Mouse (Mus musculus) MN1 (cell line): Measurements from ENCODE around the gene Il2ra.
A peak's percentile ranks its signal among the peaks of the same experiment; 100 is the strongest.
"Not testable (repeated sequence)": the region's sequence is repeated elsewhere in the genome, so short reads cannot be mapped to it uniquely, and the experiment has no call there.

Experiments
- DNase-seq: peaks from one replicate; pipeline ENCODE4 v3.0.0-alpha.2; 2016; ENCODE audit warnings: low spot score

The Il2ra gene

DNA sequence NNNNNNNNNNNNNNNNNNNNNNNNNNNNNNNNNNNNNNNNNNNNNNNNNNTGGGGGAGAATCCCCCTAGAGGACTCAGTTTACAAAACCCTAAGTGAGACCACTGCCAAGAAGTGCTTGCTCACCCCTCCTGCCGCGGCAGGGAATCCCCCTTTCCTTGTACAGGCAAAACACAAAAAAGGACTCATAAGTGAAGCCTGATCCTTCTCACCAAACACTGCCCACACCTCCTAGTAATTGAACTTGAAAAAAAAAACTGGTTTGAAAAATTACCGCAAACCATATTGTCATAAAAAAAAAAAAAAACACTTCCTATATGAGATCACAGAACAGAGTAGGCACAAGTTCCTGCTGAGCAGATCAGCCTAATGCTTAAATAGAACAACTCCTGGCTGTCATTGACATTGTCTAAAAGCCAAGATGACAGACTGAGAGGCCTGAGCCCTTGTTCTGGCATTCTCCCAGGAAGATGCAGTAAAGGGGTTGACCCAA, at the start of gene Il2ra:
Gene Il2ra (plus strand): TSS at position 357 of the 491 bp plus-strand sequence.
- DNase-seq: no peak

DNA sequence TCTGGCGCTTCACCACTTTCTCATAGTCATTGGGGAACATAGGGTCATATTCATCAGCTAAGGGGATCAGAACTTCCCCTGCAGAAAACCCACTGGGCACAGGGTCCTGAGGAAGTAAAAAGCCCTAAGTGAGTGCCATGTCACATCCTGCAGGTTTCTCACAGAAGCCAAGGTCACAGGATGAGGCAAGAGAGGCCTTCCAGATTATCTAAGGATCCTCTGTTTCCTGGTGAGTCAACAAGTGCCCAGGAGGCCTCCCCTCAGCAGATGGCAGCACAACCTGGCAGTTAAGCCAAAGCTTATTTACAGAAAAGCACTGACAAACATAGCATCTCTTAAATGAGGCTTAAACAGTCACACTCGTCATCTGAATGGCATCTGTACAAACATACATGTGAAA, 45.9 kb upstream of the Il2ra start:
- peak; percentile 35 for DNase-seq

DNA sequence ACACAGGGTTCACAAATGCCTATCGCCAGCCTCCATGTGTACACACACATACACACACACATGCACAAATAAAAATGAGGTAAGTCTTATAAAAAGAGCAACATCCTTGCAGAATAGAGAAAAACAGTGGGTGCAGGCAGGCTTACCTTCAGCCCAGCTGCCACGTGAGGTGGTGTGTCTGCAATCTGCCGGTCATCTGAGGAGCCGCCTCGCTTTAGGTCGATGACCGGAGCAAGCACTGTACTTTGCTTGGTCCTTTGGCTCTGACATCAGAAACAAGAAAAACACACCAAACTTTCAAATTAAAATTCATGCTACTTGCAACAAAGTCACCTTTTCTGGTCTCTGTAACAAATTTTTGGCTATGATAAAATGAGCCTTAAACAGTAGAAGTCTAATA, 44.7 kb upstream of the Il2ra start:
- no peak for DNase-seq

DNA sequence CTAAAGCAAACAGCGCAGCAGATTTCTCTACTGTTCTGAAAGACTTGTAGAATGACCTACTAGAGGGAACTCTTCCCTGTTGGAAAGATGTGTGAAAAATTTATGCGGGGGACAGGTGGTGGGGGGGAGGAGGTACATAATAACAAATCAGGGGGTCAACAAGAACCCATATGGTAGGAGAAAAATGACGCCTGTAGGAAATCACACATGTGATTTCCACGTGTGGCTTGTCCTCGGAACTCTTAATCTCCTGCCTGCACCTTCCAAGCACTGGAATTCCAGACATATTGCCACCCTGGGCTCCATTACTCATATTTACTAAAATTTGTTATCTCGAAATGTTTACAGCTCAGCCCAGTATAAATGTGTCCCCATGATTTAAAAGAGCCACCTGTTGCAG, 40.8 kb upstream of the Il2ra start:
- no peak for DNase-seq

DNA sequence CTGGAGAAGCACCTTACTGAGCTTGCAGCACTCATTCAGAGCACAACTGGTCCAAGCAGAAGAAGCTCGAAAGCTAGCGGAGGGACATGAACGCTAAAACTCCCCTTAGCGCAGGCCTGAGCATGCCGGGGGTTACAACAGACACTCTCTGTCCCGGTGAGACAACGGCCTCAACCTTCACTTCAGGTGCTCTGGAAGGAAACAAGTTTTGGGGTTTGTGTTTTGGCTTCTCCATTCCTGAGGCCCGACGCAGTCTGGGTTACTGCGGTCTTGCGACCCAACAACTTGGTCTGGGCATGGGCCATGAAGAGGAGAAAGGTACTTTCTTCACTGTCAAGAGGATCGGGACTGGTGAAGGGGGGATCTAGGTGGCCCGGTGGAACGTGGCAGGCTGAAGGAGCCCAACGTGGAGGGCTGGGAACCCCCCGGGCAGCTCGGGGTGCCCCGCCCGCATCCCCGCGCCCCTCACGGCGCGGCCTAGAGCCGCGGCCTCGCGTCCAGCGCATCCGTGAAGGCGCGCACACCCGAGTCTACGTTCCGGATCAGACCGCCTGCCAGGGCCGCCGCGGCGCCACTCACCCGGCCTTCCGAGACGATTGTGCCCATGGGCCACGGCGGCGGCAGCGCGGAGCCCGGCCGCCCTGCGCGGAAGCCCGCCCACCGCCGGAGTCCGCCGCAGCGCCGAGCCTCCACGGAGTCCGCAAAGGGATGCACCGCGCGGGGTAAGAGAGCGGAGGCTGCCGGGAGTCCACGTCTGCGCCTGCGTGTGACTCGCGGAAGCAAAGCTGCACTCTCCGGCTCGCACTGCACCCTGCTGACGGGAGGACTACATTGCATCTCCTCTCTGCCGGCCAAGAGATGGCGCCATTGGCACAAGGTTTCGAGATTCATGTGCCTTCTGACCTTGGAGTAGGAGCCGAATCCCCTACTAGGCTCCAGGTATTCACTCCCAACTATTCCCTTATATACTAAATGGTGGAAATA, 39.8 kb upstream of the Il2ra start:
- DNase-seq: peak; percentile 95

DNA sequence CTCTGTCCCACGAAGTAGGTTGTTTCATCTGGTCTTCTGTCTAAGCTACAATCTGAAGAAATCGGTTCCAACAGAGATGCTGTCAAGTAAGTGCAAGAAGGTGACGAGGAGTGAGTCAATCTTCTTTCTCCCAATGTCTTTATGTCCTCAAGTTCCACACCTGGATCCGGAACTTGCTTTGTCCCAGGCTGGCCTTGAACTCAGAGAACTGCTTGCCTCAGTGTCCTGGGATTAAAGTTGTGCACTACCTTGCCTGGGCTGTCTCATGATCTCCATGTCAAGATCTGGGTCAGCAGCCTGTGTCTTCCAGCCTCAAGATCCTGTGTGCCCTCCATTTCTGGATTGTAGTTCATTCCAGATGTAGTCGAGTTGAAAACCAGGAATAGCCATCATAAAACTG, 38.6 kb upstream of the Il2ra start, which contains the start of gene Rbm17:
Gene Rbm17 (minus strand): TSS at position 101 of the 400 bp plus-strand sequence.
- DNase-seq: no peak

DNA sequence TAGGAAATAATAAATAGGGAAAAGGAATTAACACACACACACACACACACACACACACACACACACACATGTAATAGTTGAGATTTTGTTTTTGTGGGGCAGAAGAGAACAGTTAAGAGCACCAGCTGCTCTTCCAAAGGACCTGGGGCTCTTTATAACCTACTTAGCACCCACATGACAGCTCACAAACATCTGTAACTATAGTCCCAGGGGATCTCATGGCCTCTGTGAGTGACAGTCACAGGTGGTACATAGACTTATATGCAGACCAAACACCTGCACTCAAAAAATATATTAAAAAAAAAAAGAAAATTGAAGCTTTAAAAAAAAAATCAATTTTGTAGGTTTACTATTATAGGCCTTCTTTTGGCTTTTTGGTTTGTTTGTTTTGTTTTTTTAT, 37.7 kb upstream of the Il2ra start:
- no peak for DNase-seq

DNA sequence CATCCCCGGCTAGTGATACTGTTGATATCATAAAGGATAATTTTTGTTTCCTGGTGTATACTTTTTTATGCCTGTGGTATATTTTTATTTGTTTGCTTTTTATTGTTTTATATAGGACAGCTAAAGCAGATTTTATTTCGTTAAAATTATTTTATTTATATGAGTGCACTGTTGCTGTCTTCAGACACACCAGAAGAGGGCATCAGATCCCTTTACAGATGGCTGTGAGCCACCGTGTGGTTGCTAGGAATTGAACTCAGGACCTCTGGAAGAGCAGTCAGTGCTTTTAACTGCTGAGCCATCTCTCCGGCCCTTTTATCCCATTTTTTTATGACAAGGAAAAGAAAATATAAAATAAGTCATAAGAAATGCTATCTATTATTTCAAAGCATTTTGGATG, 35.9 kb upstream of the Il2ra start:
- not testable (repeated sequence) for DNase-seq

DNA sequence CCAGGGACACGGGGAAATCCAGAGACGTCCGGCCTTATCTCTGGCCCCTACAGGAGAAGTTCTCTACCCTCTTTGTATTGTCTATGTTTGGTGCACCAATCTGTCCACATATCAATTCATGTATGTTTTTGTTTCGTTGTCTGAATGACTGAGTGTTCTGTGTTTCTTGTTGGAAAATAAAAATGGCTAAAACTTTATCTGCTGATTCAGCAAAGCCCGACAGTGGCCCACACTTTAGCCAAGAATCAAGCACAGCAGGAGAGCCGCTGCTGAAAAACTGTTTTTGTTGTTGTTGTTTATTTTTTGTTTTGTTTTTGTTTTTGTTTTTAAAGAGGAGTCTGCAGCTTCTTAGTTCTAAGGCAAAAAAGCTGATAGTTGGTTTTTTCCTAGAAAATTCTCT, 29.7 kb upstream of the Il2ra start:
- not testable (repeated sequence) for DNase-seq

DNA sequence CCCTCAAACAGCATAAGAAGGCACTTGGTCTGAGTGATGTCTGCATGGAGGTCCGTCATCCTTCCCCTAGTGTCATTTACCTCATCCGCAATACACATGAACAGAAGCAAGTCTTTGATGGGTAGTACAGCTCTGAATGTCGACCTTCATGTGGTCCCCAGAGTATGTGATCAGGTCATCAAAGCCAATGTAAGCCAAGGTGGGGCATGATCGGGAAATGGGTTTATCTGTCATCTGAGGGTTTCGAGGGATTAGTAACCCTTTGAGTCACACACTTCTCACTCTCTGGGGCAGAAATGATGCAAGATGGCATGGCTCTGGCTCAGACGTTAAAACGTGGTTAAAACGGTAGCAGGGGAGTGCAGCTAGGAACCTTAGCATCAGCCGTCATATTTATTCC, 25.8 kb upstream of the Il2ra start:
- no peak for DNase-seq

DNA sequence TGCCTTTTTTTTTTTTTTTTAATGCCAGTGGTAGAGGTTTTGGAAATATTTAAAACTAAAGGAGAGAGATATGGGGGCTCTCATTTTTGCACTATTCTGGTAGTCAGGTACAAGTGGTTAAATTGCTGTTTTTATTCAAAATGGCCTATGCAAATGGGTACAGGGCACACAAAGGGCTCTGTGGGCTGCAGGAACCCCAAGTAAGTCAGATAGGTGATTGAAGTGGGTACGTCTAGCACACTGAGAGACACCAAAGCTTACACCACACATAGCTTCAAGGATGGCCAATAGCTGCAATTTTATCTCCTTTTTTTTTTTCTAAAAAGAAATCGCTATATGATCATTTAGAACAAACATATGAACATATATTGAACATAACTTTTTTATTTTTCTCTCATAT, 23.0 kb upstream of the Il2ra start:
- no peak for DNase-seq

DNA sequence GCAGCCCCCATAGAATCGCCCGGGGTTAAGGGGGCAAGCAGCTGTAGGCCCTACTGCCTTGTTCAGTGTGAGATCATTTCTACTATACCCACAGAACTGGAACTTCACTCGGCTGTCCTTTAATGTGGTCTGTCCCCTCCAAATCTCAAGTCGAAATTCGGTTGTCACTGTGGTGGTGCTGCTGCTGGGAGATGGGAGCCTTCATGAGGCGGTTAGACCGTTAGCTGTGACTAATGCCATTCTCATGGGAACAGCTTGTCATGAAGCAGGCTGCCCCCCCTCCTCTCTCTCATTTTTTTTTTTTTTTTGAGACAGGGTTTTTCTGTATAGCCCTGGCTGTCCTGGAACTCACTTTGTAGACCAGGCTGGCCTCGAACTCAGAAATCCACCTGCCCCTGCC, 19.4 kb upstream of the Il2ra start:
- DNase-seq: no peak

DNA sequence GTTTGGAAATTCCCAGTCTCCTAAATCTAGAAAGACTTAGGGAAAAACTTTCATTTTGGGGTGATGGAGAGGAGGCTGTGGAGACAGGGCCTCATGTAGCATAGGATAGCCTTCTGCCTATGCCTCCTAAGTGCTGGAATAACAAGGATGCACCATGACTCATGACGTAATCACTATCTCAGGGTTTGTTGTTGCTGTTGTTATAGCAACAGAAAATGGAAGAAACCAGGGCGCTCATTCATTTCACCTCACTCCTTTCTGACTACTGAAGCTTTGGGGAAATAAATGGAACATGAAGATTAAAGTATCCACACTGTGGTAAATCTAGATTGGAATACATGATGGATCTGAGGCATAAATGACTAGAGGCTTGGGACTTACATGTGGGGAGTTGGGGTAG, 18.9 kb upstream of the Il2ra start:
- DNase-seq: peak; percentile 20

DNA sequence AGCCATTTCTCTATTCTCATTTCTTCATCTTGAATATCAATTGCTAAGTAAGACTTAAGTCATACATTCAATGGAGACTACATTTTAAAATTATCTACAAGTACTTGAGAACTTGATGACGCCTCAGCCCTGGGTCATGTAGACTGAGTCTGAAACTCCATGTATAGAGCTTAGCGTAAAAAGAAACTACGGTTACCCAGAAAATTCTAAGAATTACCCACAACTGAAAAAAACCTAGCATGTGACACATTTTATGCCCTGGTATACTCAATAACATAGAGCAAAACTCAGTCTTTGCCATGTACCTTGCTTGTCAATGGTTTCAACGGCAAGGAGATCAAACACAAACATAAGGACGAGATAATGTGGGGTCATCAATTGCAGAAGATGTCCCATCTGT, 16.7 kb upstream of the Il2ra start, which contains the start of gene Gm17490:
Gene Gm17490 (minus strand): TSS at position 375 of the 400 bp plus-strand sequence.
- DNase-seq: no peak

DNA sequence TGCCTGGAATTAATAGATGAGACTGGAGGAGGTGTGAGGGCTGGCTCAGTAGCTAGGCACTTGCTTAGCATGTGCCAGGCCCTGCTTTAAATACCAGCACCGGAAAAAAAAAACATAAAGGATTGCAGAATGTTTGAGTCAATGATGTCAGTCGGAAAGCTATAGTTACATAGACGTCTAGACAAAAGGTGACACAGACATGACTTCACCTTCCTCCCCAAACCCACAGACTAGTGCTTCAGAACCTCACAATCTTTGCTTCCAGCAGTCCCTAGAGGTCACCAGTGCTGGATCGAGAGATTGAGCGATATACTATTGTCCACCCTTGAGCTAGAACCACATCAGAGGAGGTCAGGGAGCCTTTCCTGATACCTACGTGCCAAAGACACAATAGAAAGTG, 7.6 kb upstream of the Il2ra start:
- DNase-seq: no peak

DNA sequence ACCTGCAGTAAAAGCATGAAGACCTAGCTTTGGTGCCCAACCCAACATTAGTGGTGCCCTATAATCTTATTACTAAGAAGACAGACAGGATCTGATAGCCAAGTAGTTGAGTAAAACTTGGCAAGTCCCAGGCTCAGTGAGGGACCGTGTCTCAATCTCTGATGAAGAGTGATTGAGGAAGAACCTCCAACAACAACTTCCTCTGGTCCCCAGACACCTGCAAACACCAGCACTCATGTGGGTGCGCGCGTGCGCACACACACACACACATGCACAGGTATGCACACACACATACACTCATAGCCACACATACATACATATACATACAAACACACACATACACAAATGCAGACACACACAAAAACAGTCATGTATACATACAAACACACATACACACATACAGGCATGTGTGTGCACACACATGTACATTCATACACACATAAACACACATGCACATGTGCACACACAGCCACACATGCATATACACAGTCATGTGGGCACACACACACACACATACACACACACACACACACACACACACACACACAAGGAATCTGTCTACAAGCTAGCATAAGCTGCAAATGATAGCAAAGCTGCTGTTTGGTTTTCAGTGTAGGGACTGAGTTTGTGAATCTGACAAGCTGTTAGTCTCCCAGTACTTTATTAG, 7.0 kb upstream of the Il2ra start:
- DNase-seq: no peak

DNA sequence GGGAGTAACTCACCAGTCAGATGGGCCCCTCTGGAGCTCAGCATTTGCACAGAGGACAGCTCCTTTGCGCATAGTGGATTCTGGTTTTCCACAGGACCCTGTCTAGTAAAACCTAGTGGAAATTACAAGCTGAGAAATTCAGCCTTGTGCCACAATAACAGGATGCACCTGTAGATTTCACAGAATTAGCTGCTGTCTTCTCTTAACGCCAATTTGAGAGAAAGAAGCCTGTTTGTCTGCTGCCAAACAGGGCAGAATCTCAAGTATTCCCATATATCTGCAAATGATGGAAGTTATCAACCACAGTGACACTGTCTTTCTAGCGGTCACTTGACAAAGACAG, 6.5 kb upstream of the Il2ra start:
- DNase-seq: no peak

DNA sequence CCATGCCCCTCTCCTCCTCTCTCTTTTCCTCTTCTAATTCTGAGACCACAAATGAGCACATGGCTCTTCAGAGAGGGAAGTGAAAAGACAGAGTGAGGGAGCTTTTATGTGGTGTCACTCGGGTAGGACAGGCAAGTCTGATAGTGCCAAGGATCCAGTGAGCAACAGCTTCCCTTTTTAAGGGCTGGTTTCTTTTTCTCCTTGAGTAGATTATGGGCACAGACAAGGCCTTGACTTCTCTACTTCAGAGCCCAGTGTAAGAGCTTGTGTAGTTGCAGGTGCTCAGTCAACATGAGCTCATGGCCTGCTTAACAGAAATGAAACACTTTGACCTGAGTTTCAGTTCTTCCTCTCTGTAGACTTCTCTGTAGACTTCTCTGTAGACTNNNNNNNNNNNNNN, 5.5 kb upstream of the Il2ra start:
- DNase-seq: no peak

DNA sequence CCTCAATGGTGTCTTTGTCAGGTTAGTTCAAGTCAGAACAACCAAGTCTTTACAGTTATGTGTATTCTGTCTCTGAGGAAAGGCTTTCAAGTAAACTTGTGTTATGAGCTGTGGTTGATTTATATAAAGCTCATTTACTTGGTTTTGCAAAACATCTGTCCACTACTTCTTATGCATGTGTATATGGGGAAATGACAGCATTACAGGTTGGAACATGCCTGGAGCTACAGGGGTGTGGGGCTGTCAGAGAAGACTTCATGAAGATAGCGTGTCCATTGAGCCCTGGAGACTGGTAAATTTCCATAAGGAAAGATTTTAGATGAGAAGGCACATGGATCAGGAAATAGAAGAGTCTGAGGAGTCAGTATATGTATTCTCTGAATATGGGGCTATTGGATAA, 1.4 kb downstream of the Il2ra start:
- DNase-seq: no peak

DNA sequence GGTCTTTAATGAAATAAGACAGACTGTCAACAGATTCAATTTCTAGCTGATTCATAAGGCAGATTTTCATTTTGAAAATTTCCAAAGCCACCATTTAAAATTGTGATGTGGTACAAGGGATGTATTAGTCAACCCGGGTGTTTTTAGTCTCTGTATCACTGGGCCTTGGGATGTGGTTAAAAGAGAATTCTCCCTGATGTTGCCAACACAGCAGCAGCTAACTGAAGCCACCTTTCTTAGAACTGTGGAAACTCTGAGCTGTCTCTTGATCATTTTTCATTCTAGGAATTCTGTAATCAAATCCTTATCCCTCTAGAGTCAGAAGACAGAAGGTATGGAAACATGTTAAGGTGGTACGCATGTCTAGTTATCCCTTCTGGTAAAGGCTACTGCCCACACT, 2.7 kb downstream of the Il2ra start:
- DNase-seq: no peak

DNA sequence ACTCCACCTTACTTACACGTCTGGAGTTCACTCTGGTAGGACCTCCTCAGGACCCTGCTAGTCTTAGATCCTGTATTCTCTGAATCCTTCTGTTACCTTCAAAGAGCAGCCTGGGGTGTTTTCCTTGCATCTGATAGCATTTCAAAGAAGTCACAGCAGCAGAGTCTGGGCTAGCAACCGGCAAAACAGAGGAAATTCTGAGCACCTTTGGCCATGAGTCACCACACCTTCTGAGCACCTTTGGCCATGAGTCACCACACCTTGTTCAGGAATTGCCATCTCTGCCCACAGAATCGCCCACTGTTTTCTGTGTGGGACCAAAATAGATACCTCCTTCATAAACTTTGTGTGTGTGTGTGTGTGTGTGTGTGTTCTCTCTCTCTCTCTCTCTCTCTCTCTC, 8.9 kb downstream of the Il2ra start:
- no peak for DNase-seq

DNA sequence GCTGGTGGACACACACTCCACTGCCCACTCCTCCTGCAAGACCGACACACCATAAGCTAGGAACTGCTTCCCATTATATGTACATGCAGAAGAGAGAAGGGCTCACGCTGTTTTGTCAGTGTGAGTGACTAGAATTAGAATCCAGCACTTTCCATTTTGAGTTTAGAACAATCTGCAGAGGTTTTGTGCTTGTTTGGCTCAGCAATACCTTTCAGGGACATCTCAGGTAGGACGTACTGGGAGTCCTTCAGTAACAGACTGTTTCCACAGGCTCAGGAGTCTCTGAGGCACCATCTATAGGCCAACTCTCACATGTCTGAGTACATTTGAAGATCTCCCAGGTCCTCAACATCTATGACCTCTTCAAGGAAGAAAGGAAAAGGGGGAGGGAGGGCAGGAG, 9.6 kb downstream of the Il2ra start:
- no peak for DNase-seq

DNA sequence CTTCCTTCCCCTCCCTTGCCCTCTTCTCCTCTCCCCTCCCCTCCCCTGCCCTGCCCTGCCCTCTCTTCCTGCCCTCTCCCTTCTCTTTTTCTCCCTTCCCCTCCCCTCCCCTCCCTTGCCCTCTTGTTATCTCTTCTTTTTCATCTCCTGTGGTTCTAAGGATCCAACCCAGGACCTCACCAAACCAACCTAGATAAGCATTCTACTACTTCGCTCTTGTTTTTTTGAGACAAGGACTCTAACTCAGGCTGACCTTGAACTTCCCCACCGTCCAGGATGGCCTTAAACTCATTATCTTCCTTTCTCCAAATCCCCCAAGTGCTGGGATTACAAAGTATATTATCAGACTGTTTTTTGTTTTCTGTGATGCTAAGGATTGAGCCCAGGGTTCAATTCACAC, 10.2 kb downstream of the Il2ra start:
- no peak for DNase-seq
